20 mouse cellular contexts compared by ENCODE assay signal in the genomic region with DNA sequence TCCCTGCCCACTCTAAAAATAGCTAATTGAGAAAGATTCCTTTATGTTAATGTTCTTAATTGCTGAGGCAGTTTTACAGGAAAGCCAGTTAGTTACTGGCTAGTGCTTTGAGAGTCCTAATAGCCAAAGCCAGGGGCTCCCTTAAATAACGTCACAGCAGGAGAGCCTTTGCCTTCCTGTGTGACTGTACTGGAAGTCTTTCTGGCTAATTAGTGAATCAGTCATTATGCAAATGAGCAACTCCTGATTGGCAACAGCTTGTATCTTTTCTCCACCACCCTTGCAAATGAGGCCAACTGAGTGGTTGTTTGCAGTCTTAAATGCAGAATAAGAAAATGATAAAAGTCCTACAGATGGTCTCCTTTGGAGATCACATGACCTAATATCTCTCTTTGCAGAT.
A peak's percentile ranks its signal among the peaks of the same experiment; 100 is the strongest.
DNase-seq lines count a peak whose midpoint lies in the region; ATAC-seq and TF ChIP-seq lines count a peak whose summit lies in the region.
"Had no signal": no experiment of that assay in that cellular context is flagged by ENCODE, and none has a peak within 500 bp of the region (broad histone marks: within the 10 kb centered on the region; RNA-seq: fewer than 3 reads in every experiment).

No protein-coding gene starts in this region.

- H3ac ChIP-seq in myocyte (ENCODE audit: control insufficient read depth, insufficient read length) = no peak overlapping the region

- no peak overlapping the region for H3K4me3 ChIP-seq in hindbrain, embryonic 12.5 days
- no peak overlapping the region for H3K4me3 ChIP-seq in hindbrain, embryonic 11.5 days (ENCODE audit: low read depth, low read length)
- H3K4me3 ChIP-seq in neural tube, embryonic 12.5 days = no peak overlapping the region
- no peak overlapping the region for H3K4me3 ChIP-seq in neural tube, embryonic 15.5 days (replicated peaks)
- no peak overlapping the region for H3K4me3 ChIP-seq in forebrain, embryonic 14.5 days (ENCODE audit: low read depth, low read length)
- H3K4me3 ChIP-seq in myocyte = no peak overlapping the region
- H3K4me3 ChIP-seq: embryonic facial prominence, embryonic 15.5 days; stomach, embryonic 15.5 days had no signal

- ATAC-seq in hindbrain, embryonic 12.5 days (ENCODE audit: low FRiP score) = peak; percentile 58; the same call in 1 of the 2 replicates
- ATAC-seq in hindbrain, embryonic 11.5 days (ENCODE audit: low FRiP score) = no peak
- ATAC-seq in neural tube, embryonic 12.5 days (ENCODE audit: low FRiP score, low read depth) = peak; percentile 75
- no peak for ATAC-seq in neural tube, embryonic 15.5 days (ENCODE audit: low FRiP score)
- peak; percentile 88 for ATAC-seq in forebrain, embryonic 14.5 days
- ATAC-seq: activated CD4-positive, CD25-positive, alpha-beta regulatory T cell, adult 4 months had no signal

- H3K27me3 ChIP-seq in hindbrain, embryonic 12.5 days = no peaks in the 10 kb centered on the region; the same call in 1 of the 2 replicates
- H3K27me3 ChIP-seq in hindbrain, embryonic 11.5 days (ENCODE audit: control insufficient read depth, insufficient read depth, low read length) = no peaks in the 10 kb centered on the region
- no peaks in the 10 kb centered on the region for H3K27me3 ChIP-seq in neural tube, embryonic 12.5 days (replicated peaks)
- H3K27me3 ChIP-seq in neural tube, embryonic 15.5 days (replicated peaks) = no peaks in the 10 kb centered on the region
- 0 out of 2 replicates have a peak, but pooled peaks cover 4% of the 10 kb centered on the region for H3K27me3 ChIP-seq in forebrain, embryonic 14.5 days (replicated peaks; ENCODE audit: control insufficient read depth, insufficient read depth, low read length)
- no peaks in the 10 kb centered on the region for H3K27me3 ChIP-seq in myocyte (ENCODE audit: control insufficient read depth, insufficient read depth, insufficient read length)
- H3K27me3 ChIP-seq: embryonic facial prominence, embryonic 15.5 days; stomach, embryonic 15.5 days had no signal

- H3K4me1 ChIP-seq in hindbrain, embryonic 12.5 days = 0 out of 2 replicates have a peak, but pooled peaks cover 3% of the 10 kb centered on the region
- no peaks in the 10 kb centered on the region for H3K4me1 ChIP-seq in hindbrain, embryonic 11.5 days (replicated peaks; ENCODE audit: control insufficient read depth, insufficient read depth, low read length)
- peaks cover 4% of the 10 kb centered on the region for H3K4me1 ChIP-seq in neural tube, embryonic 12.5 days
- H3K4me1 ChIP-seq in neural tube, embryonic 15.5 days = peaks cover 29% of the 10 kb centered on the region
- H3K4me1 ChIP-seq in forebrain, embryonic 14.5 days (ENCODE audit: control insufficient read depth, insufficient read depth, low read length) = peaks cover 10% of the 10 kb centered on the region; the same call in 1 of the 2 replicates
- H3K4me1 ChIP-seq: embryonic facial prominence, embryonic 15.5 days; stomach, embryonic 15.5 days had no signal

- H3K9ac ChIP-seq in hindbrain, embryonic 12.5 days = no peak overlapping the region
- no peak overlapping the region for H3K9ac ChIP-seq in hindbrain, embryonic 11.5 days (ENCODE audit: low read depth, low read length)
- H3K9ac ChIP-seq in neural tube, embryonic 12.5 days = no peak overlapping the region
- H3K9ac ChIP-seq in neural tube, embryonic 15.5 days (replicated peaks) = no peak overlapping the region
- no peak overlapping the region for H3K9ac ChIP-seq in forebrain, embryonic 14.5 days (ENCODE audit: low read length)
- H3K9ac ChIP-seq: embryonic facial prominence, embryonic 15.5 days; stomach, embryonic 15.5 days had no signal

- DNase-seq in hindbrain, embryonic 11.5 days (ENCODE audit: low spot score) = no peak
- DNase-seq in forebrain, embryonic 14.5 days (ENCODE audit: low spot score) = peak; percentile 90
- DNase-seq in spleen, postnatal 4 days (ENCODE audit: low spot score in 2 of 2) = no peak
- DNase-seq in ovary, adult 18-20 months (ENCODE audit: low spot score) = no peak
- DNase-seq: adrenal gland, postnatal 25 days; cerebellum, adult 8-10 months; gastrocnemius, postnatal 14 days; kidney, adult 2 months; kidney, postnatal 25 days; liver; lung, adult 18-20 months; spleen, adult 18-20 months; thymus, adult 2 months had no signal

- no peak overlapping the region for H3K27ac ChIP-seq in hindbrain, embryonic 12.5 days
- no peak overlapping the region for H3K27ac ChIP-seq in hindbrain, embryonic 11.5 days (ENCODE audit: low read depth, low read length)
- H3K27ac ChIP-seq in neural tube, embryonic 12.5 days = no peak overlapping the region
- no peak overlapping the region for H3K27ac ChIP-seq in neural tube, embryonic 15.5 days (replicated peaks)
- no peak overlapping the region for H3K27ac ChIP-seq in forebrain, embryonic 14.5 days (ENCODE audit: low read depth, low read length)
- H3K27ac ChIP-seq: embryonic facial prominence, embryonic 15.5 days; stomach, embryonic 15.5 days had no signal

- no peaks in the 10 kb centered on the region for H3K36me3 ChIP-seq in hindbrain, embryonic 12.5 days
- H3K36me3 ChIP-seq in hindbrain, embryonic 11.5 days (ENCODE audit: control insufficient read depth, insufficient read depth, low read length) = no peaks in the 10 kb centered on the region
- H3K36me3 ChIP-seq in neural tube, embryonic 12.5 days = no peaks in the 10 kb centered on the region
- H3K36me3 ChIP-seq in neural tube, embryonic 15.5 days = no peaks in the 10 kb centered on the region
- H3K36me3 ChIP-seq in forebrain, embryonic 14.5 days (ENCODE audit: control insufficient read depth, insufficient read depth, low read length) = no peaks in the 10 kb centered on the region
- H3K36me3 ChIP-seq in myocyte (ENCODE audit: control insufficient read depth, insufficient read depth) = no peaks in the 10 kb centered on the region
- H3K36me3 ChIP-seq: embryonic facial prominence, embryonic 15.5 days; stomach, embryonic 15.5 days had no signal

- no peak overlapping the region for H3K4me2 ChIP-seq in hindbrain, embryonic 12.5 days (replicated peaks)
- no peak overlapping the region for H3K4me2 ChIP-seq in hindbrain, embryonic 11.5 days (replicated peaks; ENCODE audit: low read depth, low read length)
- no peak overlapping the region for H3K4me2 ChIP-seq in neural tube, embryonic 12.5 days (replicated peaks)
- H3K4me2 ChIP-seq in neural tube, embryonic 15.5 days = no peak overlapping the region
- H3K4me2 ChIP-seq in forebrain, embryonic 14.5 days (ENCODE audit: low read length) = no peak overlapping the region
- H3K4me2 ChIP-seq in myocyte (ENCODE audit: low read depth) = no peak overlapping the region
- H3K4me2 ChIP-seq: embryonic facial prominence, embryonic 15.5 days; stomach, embryonic 15.5 days had no signal

- 20% methylated on average over 1 of the region's 1 CpGs for WGBS in hindbrain, embryonic 12.5 days
- 29% methylated on average over 1 of the region's 1 CpGs for WGBS in hindbrain, embryonic 11.5 days
- 14% methylated on average over 1 of the region's 1 CpGs for WGBS in neural tube, embryonic 12.5 days
- 8% methylated on average over 1 of the region's 1 CpGs for WGBS in neural tube, embryonic 15.5 days
- WGBS in forebrain, embryonic 14.5 days = 0% methylated on average over 1 of the region's 1 CpGs

- no peaks in the 10 kb centered on the region for H3K9me3 ChIP-seq in hindbrain, embryonic 12.5 days (replicated peaks)
- H3K9me3 ChIP-seq in hindbrain, embryonic 11.5 days (ENCODE audit: control insufficient read depth, low read length) = no peaks in the 10 kb centered on the region
- no peaks in the 10 kb centered on the region for H3K9me3 ChIP-seq in neural tube, embryonic 12.5 days
- 0 out of 2 replicates have a peak, but pooled peaks cover 3% of the 10 kb centered on the region for H3K9me3 ChIP-seq in neural tube, embryonic 15.5 days (replicated peaks)
- no peaks in the 10 kb centered on the region for H3K9me3 ChIP-seq in forebrain, embryonic 14.5 days (replicated peaks; ENCODE audit: control insufficient read depth, low read length)
- H3K9me3 ChIP-seq: embryonic facial prominence, embryonic 15.5 days; stomach, embryonic 15.5 days had no signal

- no peak for TF ChIP-seq POLR2A in myocyte (IDR thresholded peaks at IDR 0.05; ENCODE audit: insufficient read length, low read depth)

- H3K79me2 ChIP-seq in myocyte (ENCODE audit: control insufficient read depth, insufficient read depth) = no peaks in the 10 kb centered on the region

TF ChIP-seq in myocyte, 11 proteins besides CTCF, POLR2A, EP300 and RAD21:
- TF ChIP-seq USF1 (IDR thresholded peaks at IDR 0.05; ENCODE audit: low read depth) (peak; percentile 10), MYOD1 (IDR thresholded peaks at IDR 0.05; ENCODE audit: control insufficient read depth in 1 of 3, insufficient read length in 2 of 3, low read depth in 2 of 3) (no peak)

Comparison
In these comparisons a context has a peak if more than half of its experiments do, and no peak if none do; other contexts are left out.
1. ATAC-seq: peak in hindbrain, embryonic 12.5 days (single experiment), neural tube, embryonic 12.5 days (single experiment) and forebrain, embryonic 14.5 days (single experiment); none in hindbrain, embryonic 11.5 days (single experiment) and neural tube, embryonic 15.5 days (single experiment).